Mouse (Mus musculus) stomach, embryonic 16.5 days (tissue): ENCODE data around the gene Pygb. TPM values are rescaled to one million over a fixed set of nuclear protein-coding genes. Genes with fewer than 3 reads are reported as not detected.

Experiments used
- ATAC-seq: fragments of 200-750 bp; cut with Nextera tagmentation; 2 replicates; pipeline ENCODE4 v1.8.0; 2017; ENCODE audit warnings: moderate number of reproducible peaks, moderate TSS enrichment; ENCODE audit not compliant: insufficient read depth, low FRiP score
- H3K27ac ChIP-seq: fragments of 300-500 bp; sonication (generic); 2 replicates; pipeline ENCODE4 v1.5.1; 2014; ENCODE audit warnings: low read length
- H3K27me3 ChIP-seq: fragments of 300-500 bp; sonication (generic); 2 replicates; pipeline ENCODE4 v1.6.1; 2014; ENCODE audit warnings: low read length, control low read depth, mixed read lengths; ENCODE audit not compliant: control insufficient read depth, insufficient read depth
- H3K36me3 ChIP-seq: fragments of 300-500 bp; sonication (generic); 2 replicates; pipeline ENCODE4 v1.6.1; 2014; ENCODE audit warnings: low read length; ENCODE audit not compliant: control insufficient read depth, insufficient read depth
- H3K4me1 ChIP-seq: fragments of 300-500 bp; sonication (generic); 2 replicates; pipeline ENCODE4 v1.6.1; 2014; ENCODE audit warnings: low read length, control low read depth, mixed read lengths; ENCODE audit not compliant: control insufficient read depth, insufficient read depth
- H3K4me2 ChIP-seq: fragments of 300-500 bp; sonication (generic); 2 replicates; pipeline ENCODE4 v1.6.1; 2014; ENCODE audit warnings: low read depth, low read length, mixed read lengths
- H3K4me3 ChIP-seq: fragments of 300-500 bp; sonication (generic); replicated peaks from 2 replicates; pipeline ENCODE4 v1.5.1; 2014; ENCODE audit warnings: mild to moderate bottlenecking, low read length
- H3K9ac ChIP-seq: fragments of 300-500 bp; sonication (generic); 2 replicates; pipeline ENCODE4 v1.6.1; 2014; ENCODE audit warnings: low read length
- H3K9me3 ChIP-seq: fragments of 300-500 bp; sonication (generic); replicated peaks from 2 replicates; pipeline ENCODE4 v1.6.1; 2016; ENCODE audit warnings: low read length, control low read depth; ENCODE audit not compliant: control insufficient read depth
- WGBS: fragments of 180-500 bp; shearing (Covaris S2); extraction: QIAGEN DNeasy Blood & Tissue Kit; methylation state at CpG from one replicate; pipeline ENCODE4 v1.1.7; 2014; 5-methylcytosine and 5-hydroxymethylcytosine counted together
- polyA plus RNA-seq: library from polyadenylated mRNA; unstranded; fragments of >200 nt; fragmentation: Nextera tagmentation; extraction: Ambion mirVana; gene quantifications from 2 replicates; pipeline ENCODE4 v1.2.1, GENCODE M21; 2015

The Pygb gene
- polyA plus RNA-seq, result 122 and 142 TPM in 2 replicates

DNA sequence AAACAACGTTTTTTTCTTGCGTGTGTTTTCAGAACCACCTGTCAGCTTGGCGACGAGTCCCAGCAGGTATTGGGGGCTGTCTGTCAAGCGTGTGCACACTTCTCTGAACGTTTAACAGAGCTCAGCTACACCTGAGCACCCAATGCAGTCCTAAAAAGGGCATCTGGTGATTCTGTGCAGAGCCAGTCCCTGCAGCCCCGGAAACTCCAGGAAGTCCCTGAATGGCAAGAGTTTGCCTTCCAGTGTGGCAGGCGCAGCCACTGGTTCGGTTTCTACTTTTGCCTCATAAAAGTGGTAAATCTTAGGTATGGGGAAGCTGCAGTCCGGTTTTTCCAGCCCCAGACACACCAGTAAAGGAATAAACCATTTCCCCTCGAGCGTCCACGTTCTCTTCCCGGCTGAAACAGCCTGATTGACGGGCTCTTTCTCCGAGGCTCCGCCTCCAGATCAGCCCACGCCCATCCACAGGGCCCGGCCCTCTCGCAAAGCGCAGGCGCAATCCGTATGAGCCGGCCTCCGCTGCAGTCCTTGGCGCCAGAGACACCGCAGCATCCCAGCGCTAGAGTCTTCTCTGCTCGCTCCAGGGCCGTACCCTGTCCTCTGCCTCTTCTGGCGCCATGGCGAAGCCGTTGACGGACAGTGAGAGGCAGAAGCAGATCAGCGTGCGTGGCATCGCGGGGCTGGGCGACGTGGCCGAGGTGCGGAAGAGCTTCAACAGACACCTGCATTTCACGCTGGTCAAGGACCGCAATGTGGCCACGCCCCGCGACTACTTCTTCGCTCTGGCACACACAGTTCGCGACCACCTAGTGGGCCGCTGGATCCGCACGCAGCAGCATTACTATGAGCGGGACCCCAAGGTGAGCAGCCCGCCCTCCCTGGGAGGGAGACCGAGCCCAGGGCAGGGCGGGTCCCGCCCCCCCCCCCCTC, at the start of gene Pygb:
Pygb (plus strand) TSS at position 485 of the 930 bp plus-strand sequence.
- no peaks in the 10 kb centered on the region for H3K36me3 ChIP-seq
- no peaks in the 10 kb centered on the region for H3K27me3 ChIP-seq
- 1% methylated on average over 58 of the region's 58 CpGs for WGBS
- H3K4me1 ChIP-seq, result peaks cover 25% of the 10 kb centered on the region
- peak within 1 kb of the TSS; percentile 86 for H3K4me2 ChIP-seq
- H3K4me3 ChIP-seq, result peak within 1 kb of the TSS; percentile 94
- peak; percentile 95 for ATAC-seq
- H3K27ac ChIP-seq, result peak within 1 kb of the TSS; percentile 92
- peak within 1 kb of the TSS; percentile 81 for H3K9ac ChIP-seq
- no peaks in the 10 kb centered on the region for H3K9me3 ChIP-seq

DNA sequence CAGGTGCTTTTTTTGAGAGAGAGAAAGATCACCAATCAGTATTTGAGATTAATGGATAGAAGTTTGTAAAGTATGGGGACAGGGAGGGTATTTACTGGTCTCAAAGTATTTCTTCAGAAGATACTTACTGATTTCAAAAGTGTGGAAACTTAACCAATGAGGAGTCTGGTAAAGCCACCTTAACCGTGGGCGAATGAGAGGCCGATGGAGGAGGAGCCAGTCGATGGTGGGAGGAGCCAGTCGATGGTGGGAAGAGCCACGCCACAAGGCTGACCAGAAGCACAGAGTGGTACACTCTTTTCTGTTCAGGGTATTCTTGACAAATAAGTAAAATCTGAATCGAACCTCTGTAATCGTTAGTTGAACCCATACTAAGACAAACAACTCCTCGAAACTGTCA, 48.7 kb upstream of the Pygb start:
- H3K36me3 ChIP-seq, result no peaks in the 10 kb centered on the region
- WGBS, result 68% methylated on average over 9 of the region's 9 CpGs

DNA sequence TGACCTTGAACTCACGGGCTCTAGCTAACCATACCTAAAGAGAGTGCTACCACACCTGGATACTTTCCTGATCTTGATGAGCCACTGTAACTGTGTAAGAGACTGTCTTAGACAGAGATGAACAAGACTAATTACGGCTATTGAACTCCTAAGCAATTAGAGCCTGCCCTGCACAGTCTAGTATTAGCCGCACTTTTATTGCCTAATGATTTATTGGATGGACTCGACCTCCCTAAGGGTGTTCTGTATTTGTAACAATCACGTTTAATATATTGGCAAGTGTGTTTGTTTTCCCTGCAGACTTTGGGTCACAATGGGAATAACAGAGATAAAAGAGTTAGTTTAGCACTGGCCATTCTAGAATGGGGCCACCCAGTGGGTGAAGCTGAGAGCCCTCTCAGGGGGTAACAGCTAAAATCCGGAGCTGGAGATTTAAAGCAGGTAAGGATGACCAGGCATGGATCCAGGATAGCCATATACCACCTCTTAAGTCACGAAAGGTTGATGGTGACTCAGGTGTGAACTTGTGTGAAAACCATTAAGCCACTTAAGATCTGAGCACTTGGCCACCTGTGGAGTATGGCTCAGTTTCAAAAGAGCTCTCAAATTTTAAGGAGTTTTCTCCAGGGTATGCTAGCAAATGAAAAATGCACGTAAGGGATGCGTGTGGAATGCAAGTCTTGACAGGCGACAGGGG, 46.2 kb upstream of the Pygb start:
- no peak overlapping the region for H3K4me3 ChIP-seq
- no peaks in the 10 kb centered on the region for H3K36me3 ChIP-seq
- no peak overlapping the region for H3K27ac ChIP-seq
- no peaks in the 10 kb centered on the region for H3K9me3 ChIP-seq
- WGBS, result 60% methylated on average over 10 of the region's 10 CpGs
- no peak overlapping the region for H3K9ac ChIP-seq
- no peaks in the 10 kb centered on the region for H3K27me3 ChIP-seq
- no peak for ATAC-seq
- H3K4me2 ChIP-seq, result no peak overlapping the region
- no peaks in the 10 kb centered on the region for H3K4me1 ChIP-seq

More for the DNA sequence above, 48.7 kb upstream of the Pygb start:
- H3K9ac ChIP-seq, result no peak overlapping the region
- no peak overlapping the region for H3K27ac ChIP-seq
- no peak for ATAC-seq
- no peak overlapping the region for H3K4me3 ChIP-seq
- H3K4me2 ChIP-seq, result no peak overlapping the region
- H3K9me3 ChIP-seq, result no peaks in the 10 kb centered on the region
- no peaks in the 10 kb centered on the region for H3K27me3 ChIP-seq
- no peaks in the 10 kb centered on the region for H3K4me1 ChIP-seq

DNA sequence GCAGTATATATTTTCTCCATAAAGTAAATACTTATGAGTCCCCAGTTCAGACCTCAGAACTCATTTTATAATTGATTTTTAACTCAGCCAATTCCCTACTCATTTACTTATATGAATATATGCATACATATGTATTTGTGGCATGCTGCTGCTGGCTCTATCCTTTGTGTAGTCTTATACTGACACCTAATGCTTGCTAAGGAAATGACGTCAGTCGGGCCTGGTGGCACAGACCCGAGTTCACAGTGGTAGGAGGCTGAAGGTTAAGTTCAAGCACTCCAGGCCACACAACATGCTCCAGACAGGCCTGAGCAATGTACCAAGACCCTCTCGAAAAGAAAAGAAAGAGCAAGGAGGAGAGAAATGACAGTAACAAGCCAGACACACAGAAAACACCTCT, 45.1 kb upstream of the Pygb start:
- Histone ChIP-seq H3K9me3 (no peaks in the 10 kb centered on the region), H3K4me3 (no peak overlapping the region), H3K9ac (no peak overlapping the region), H3K27me3 (no peaks in the 10 kb centered on the region), H3K4me1 (no peaks in the 10 kb centered on the region), H3K27ac (no peak overlapping the region), H3K4me2 (no peak overlapping the region), H3K36me3 (no peaks in the 10 kb centered on the region)
- ATAC-seq, result no peak
- 53% methylated on average over 4 of the region's 4 CpGs for WGBS

DNA sequence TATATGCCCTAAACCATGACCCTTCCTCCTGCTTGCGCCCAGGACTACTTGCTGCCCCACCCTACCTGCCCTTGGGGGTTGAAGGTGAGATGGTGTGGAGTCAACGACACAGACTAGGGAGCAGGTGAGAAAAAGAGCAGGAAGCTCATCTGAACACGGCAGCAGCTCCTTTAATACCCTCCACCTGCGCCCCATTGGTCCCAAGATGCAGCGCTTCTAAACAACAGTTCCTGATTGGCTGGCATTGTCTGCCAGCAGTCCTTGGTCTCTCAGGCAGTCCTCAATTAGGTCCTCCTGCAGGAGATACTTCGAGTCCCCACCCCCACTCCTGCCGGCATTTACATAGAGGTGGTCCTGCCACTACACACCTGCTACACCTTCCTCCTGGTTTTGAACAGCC, 41.5 kb upstream of the Pygb start:
- Histone ChIP-seq H3K4me1 (peaks cover 4% of the 10 kb centered on the region; the same call in 1 of the 2 replicates), H3K36me3 (no peaks in the 10 kb centered on the region), H3K4me2 (no peak overlapping the region), H3K27ac (no peak overlapping the region), H3K27me3 (0 out of 2 replicates have a peak, but pooled peaks cover 3% of the 10 kb centered on the region), H3K9me3 (no peaks in the 10 kb centered on the region), H3K9ac (no peak overlapping the region), H3K4me3 (no peak overlapping the region)
- WGBS, result 60% methylated on average over 7 of the region's 7 CpGs
- no peak for ATAC-seq

DNA sequence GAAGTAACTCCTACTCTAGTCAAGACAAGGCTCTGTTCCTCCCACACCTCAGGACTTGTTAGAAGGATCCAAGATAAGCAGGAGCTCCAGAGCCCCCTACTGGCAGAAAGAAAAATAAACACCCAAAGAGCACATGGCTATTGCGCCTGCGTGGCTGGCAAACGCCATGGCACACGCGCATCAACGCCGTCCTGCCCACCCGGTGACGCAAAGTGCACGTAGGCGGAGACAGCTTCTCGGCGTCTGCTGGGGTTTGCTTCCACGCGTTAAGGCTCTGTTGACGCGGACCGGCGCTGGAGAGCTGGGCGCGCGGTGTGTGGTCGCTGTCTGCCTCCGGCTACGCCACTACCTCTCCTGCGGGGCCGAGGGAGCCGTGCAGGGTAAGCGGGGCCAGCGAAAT, 37.7 kb upstream of the Pygb start, which contains the start of gene Entpd6:
Entpd6 (plus strand) TSS at position 189 of the 400 bp plus-strand sequence.
- Histone ChIP-seq H3K36me3 (no peaks in the 10 kb centered on the region), H3K9ac (peak within 1 kb of the TSS; percentile 80), H3K4me1 (peaks cover 10% of the 10 kb centered on the region; the same call in 1 of the 2 replicates), H3K4me2 (peak within 1 kb of the TSS; percentile 88), H3K27ac (peak within 1 kb of the TSS; percentile 83), H3K27me3 (0 out of 2 replicates have a peak, but pooled peaks cover 3% of the 10 kb centered on the region), H3K4me3 (peak within 1 kb of the TSS; percentile 54), H3K9me3 (no peaks in the 10 kb centered on the region)
- under 1% methylated on average over 30 of the region's 30 CpGs for WGBS
- peak; percentile 96 for ATAC-seq

DNA sequence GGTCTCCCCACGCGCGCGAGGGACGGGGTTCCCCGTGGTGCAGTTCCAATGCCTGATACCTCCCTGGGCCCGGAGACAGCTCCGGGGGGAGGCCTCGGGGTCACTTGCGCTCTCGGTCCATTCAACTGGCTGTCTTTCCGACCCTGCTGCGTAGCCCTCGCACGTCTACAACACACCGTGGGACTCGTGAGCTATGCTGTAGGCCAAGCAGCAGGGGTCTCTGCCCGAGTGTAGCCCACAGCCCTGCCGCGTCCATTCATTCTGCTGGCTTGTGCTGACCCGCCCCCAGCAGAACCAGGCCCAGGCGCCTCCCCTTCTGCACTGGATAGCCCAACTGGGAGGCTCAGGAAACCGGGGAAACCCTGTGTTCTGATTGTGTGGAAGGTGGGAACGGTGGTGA, 37.3 kb upstream of the Pygb start:
- Histone ChIP-seq H3K9me3 (no peaks in the 10 kb centered on the region), H3K27ac (peak overlapping the region; percentile 83), H3K9ac (peak overlapping the region; percentile 80), H3K4me1 (peaks cover 10% of the 10 kb centered on the region; the same call in 1 of the 2 replicates), H3K27me3 (0 out of 2 replicates have a peak, but pooled peaks cover 3% of the 10 kb centered on the region), H3K36me3 (no peaks in the 10 kb centered on the region), H3K4me3 (peak overlapping the region; percentile 54), H3K4me2 (peak overlapping the region; percentile 88)
- ATAC-seq, result peak; percentile 75
- WGBS, result under 1% methylated on average over 24 of the region's 24 CpGs

DNA sequence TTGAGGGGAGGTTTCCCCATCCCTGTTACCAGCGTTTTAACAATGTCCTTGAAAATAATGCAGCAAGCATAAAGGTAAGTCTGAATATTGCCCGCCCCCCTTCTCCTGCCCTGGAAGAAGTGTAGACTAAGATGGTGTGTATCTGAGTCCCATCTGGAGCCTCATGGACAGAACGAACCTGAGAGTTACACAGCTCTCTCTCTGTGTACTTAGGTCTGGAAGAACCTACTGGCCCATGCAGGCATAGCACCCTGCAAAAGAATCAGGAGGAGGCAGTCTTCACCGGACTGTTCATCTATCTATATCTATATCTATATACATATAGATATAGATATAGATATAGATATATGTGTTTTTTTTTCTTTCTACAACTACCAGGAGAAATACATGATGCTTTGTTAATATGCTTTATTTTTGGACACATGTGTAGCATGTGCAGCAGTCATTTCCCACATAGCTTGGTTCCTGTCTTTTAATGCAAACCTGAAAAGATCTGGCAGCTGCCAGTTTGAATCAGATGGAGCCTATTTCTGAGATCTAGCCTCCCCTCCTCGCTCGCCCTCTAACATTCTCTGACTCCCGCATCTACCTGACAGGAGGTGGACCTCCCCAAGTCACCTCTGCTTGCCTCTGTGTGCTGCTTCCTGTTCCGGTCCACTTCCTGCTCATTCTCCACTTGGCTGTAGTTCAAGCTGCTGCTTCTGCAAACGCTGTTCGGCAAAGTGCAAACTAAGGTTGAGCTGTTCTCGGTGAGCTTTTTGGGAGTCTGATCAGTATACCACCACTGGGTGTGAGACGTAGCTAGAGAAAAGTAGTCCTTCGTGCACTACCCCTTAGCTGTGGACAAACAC, 36.2 kb upstream of the Pygb start:
- Histone ChIP-seq H3K27me3 (0 out of 2 replicates have a peak, but pooled peaks cover 3% of the 10 kb centered on the region), H3K9ac (peak overlapping the region; percentile 80; the same call in 1 of the 2 replicates), H3K4me2 (peak overlapping the region; percentile 88), H3K9me3 (no peaks in the 10 kb centered on the region), H3K4me3 (peak overlapping the region; percentile 54; the same call in 1 of the 2 replicates), H3K36me3 (no peaks in the 10 kb centered on the region), H3K27ac (0 out of 2 replicates have a peak overlapping the region, but pooled peaks have one; percentile 1), H3K4me1 (peaks cover 10% of the 10 kb centered on the region; the same call in 1 of the 2 replicates)
- WGBS, result 59% methylated on average over 13 of the region's 13 CpGs
- no peak for ATAC-seq
